Mouse (Mus musculus): Measurements from ENCODE around the gene Wsb1. TPM values are rescaled to one million over a fixed set of nuclear protein-coding genes. Genes with fewer than 3 reads are reported as not detected.

Wsb1 gene
- polyA plus RNA-seq, 1 experiment from 2014 or later, result 123 TPM

DNA sequence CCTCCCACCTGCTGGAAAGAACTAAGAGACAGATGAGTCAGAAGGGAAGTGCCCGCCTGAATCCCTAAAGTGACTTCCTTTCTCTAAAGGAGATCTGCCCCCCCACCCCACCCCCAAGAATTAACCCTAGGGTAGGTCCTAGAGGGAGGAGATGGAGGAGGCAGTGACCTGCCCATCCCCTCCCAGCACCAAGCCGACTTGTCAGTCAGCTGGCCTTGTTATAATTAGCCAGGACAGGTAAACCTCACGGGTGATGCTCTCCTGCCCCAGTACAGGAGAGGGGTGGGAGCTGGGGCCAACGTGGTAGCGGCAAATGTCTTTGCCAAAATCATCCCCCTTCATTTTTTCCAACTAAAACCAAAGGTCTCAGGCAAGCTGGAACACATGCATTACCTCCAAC, 37.2 kb upstream of the Wsb1 start:
- Histone ChIP-seq H3K36me3 (ENCODE audit: control insufficient read depth, insufficient read depth) (no peaks in the 10 kb centered on the region), H3K27ac (ENCODE audit: low read length) (no peak overlapping the region), H3K27me3 (ENCODE audit: control insufficient read depth, insufficient read depth, low read length) (no peaks in the 10 kb centered on the region), H3K4me2 (ENCODE audit: low read depth, low read length) (no peak overlapping the region), H3K9me3 (replicated peaks; ENCODE audit: control insufficient read depth, low read length) (no peaks in the 10 kb centered on the region), H3K4me1 (ENCODE audit: control insufficient read depth, insufficient read depth, low read length) (peaks cover 11% of the 10 kb centered on the region), H3K4me3 (ENCODE audit: low read length) (no peak overlapping the region), H3K9ac (ENCODE audit: low read length) (no peak overlapping the region)
- no peak for ATAC-seq (replicated peaks; ENCODE audit: extremely low read depth, insufficient read depth, low FRiP score)
- WGBS, result 54% methylated on average over 5 of the region's 5 CpGs

DNA sequence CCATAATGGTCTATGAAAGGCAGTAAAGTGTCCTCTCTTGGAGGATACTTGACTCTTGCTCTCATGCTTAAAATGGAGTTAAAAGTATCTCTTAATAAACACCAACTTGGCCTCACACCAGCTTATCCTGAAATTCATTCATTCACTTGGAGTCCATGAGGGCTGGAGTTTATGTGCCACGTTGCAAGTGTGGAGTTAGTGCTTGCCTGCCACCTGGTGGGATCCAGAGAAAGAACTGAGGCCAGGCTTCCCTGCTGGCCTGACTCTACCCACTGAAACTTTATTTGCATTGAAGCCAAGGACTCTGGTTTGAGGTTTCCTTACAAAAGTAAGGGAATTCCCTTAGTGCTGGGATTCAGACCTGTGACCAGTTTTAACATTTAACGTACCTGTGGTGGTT, 36.0 kb upstream of the Wsb1 start:
- no peaks in the 10 kb centered on the region for H3K27me3 ChIP-seq (ENCODE audit: control insufficient read depth, insufficient read depth, low read length)
- no peak overlapping the region for H3K4me3 ChIP-seq (ENCODE audit: low read length)
- H3K9ac ChIP-seq (ENCODE audit: low read length), result no peak overlapping the region
- H3K36me3 ChIP-seq (ENCODE audit: control insufficient read depth, insufficient read depth), result no peaks in the 10 kb centered on the region
- H3K4me1 ChIP-seq (ENCODE audit: control insufficient read depth, insufficient read depth, low read length), result peaks cover 16% of the 10 kb centered on the region
- no peak overlapping the region for H3K27ac ChIP-seq (ENCODE audit: low read length)
- WGBS, result 40% methylated on average over 2 of the region's 2 CpGs
- H3K9me3 ChIP-seq (replicated peaks; ENCODE audit: control insufficient read depth, low read length), result no peaks in the 10 kb centered on the region
- H3K4me2 ChIP-seq (ENCODE audit: low read depth, low read length), result no peak overlapping the region
- no peak for ATAC-seq (replicated peaks; ENCODE audit: extremely low read depth, insufficient read depth, low FRiP score)

DNA sequence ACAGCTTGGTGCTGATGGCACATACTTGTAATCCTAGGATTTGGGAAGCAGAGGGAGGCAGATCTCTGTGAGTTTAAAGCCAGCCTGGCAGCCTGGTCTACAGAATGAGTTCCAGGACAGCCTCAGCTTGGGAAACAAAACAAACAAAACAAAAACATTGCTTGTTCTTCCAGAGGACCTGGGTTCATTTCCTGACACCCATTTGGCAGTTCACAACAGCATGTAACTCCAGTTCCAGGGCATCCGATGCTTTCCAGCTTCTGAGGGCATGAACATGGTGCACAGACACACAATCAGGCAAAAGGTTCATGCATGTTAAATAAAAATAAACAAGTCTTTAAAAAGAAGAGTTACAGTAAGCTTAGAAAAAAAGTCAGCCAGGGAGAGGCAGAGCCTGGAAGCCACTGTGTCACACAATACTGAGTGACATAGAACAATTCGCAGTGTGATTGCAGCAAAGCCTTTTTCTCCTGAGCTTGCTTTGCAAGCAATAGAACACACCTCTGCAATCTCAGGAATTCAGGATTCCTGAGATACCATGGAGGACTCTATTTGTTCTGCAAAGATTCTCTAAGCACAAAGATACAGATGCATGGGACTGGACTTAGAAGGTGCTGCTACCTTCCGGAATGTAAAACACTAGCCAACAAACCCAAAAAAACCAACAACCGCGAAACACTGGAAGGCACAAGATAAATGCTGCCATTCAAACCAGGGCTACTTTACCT, 34.6 kb upstream of the Wsb1 start:
- H3K27ac ChIP-seq (ENCODE audit: low read length), result no peak overlapping the region
- 43% methylated on average over 5 of the region's 5 CpGs for WGBS
- H3K27me3 ChIP-seq (ENCODE audit: control insufficient read depth, insufficient read depth, low read length), result no peaks in the 10 kb centered on the region
- ATAC-seq (replicated peaks; ENCODE audit: extremely low read depth, insufficient read depth, low FRiP score), result no peak
- peaks cover 2% of the 10 kb centered on the region; the same call in 1 of the 2 replicates for H3K9me3 ChIP-seq (replicated peaks; ENCODE audit: control insufficient read depth, low read length)
- peak overlapping the region; percentile 16; the same call in 1 of the 2 replicates for H3K9ac ChIP-seq (ENCODE audit: low read length)
- H3K36me3 ChIP-seq (ENCODE audit: control insufficient read depth, insufficient read depth), result no peaks in the 10 kb centered on the region
- peaks cover 16% of the 10 kb centered on the region for H3K4me1 ChIP-seq (ENCODE audit: control insufficient read depth, insufficient read depth, low read length)
- no peak overlapping the region for H3K4me2 ChIP-seq (ENCODE audit: low read depth, low read length)
- H3K4me3 ChIP-seq (ENCODE audit: low read length), result no peak overlapping the region

DNA sequence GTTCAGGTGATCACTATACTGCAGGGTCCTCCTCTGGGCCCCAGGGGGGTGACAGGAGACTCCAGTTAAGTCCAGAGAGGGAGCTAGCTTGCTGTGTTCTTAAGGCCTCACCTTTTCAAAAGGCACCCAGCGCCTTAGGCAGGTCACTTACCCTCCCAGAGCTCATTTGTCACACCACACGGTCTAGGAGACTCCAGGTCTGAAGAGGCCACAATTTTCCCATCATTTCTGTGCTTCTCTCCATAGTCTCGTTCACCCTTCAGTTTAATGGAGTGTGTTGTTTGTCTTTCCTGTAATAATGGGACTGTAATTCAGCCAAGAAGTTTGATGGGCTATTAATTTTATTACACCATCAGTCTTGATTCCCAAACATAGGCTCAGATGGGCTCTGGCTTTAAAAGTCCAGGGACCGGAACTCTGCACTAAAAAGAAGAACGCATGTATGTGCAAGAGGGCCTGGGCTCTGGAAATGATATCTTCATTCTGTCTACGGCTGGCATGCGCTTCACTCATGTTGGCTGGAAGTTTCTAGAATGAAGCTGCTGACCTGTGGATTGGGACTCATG, 33.9 kb upstream of the Wsb1 start:
- ATAC-seq (replicated peaks; ENCODE audit: extremely low read depth, insufficient read depth, low FRiP score), result no peak
- no peak overlapping the region for H3K4me3 ChIP-seq (ENCODE audit: low read length)
- H3K4me1 ChIP-seq (ENCODE audit: control insufficient read depth, insufficient read depth, low read length), result peaks cover 16% of the 10 kb centered on the region
- no peaks in the 10 kb centered on the region for H3K36me3 ChIP-seq (ENCODE audit: control insufficient read depth, insufficient read depth)
- H3K27me3 ChIP-seq (ENCODE audit: control insufficient read depth, insufficient read depth, low read length), result no peaks in the 10 kb centered on the region
- peaks cover 2% of the 10 kb centered on the region; the same call in 1 of the 2 replicates for H3K9me3 ChIP-seq (replicated peaks; ENCODE audit: control insufficient read depth, low read length)
- no peak overlapping the region for H3K27ac ChIP-seq (ENCODE audit: low read length)
- no peak overlapping the region for H3K4me2 ChIP-seq (ENCODE audit: low read depth, low read length)
- WGBS, result 75% methylated on average over 7 of the region's 7 CpGs
- H3K9ac ChIP-seq (ENCODE audit: low read length), result no peak overlapping the region; the same call in 1 of the 2 replicates

DNA sequence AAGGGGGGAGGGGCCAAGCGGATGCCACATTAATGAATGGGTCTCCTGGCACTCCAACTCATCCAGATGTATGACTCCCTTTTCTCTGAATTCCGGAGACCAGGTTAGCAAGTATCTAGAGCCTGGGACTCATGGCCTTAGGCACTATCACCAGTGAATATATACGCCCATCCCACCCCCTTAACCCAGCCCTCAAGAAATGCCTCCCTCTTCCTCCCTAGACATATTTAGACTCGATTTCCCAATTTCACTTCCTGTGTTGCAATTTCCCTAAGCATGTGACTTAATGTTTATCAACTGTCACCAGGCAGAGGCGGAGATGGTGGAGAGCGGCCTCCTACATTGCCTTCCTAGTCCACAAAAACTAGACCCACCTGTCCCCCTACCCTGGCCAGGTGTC, 33.0 kb upstream of the Wsb1 start:
- H3K36me3 ChIP-seq (ENCODE audit: control insufficient read depth, insufficient read depth), result no peaks in the 10 kb centered on the region
- peaks cover 2% of the 10 kb centered on the region; the same call in 1 of the 2 replicates for H3K9me3 ChIP-seq (replicated peaks; ENCODE audit: control insufficient read depth, low read length)
- WGBS, result 59% methylated on average over 6 of the region's 6 CpGs
- H3K4me1 ChIP-seq (ENCODE audit: control insufficient read depth, insufficient read depth, low read length), result peaks cover 16% of the 10 kb centered on the region
- H3K27me3 ChIP-seq (ENCODE audit: control insufficient read depth, insufficient read depth, low read length), result no peaks in the 10 kb centered on the region
- no peak overlapping the region for H3K4me3 ChIP-seq (ENCODE audit: low read length)
- peak overlapping the region; percentile 17 for H3K27ac ChIP-seq (ENCODE audit: low read length)
- ATAC-seq (replicated peaks; ENCODE audit: extremely low read depth, insufficient read depth, low FRiP score), result 0 out of 2 replicates have a peak, but pooled peaks have one; percentile 11
- no peak overlapping the region for H3K4me2 ChIP-seq (ENCODE audit: low read depth, low read length)
- H3K9ac ChIP-seq (ENCODE audit: low read length), result no peak overlapping the region

DNA sequence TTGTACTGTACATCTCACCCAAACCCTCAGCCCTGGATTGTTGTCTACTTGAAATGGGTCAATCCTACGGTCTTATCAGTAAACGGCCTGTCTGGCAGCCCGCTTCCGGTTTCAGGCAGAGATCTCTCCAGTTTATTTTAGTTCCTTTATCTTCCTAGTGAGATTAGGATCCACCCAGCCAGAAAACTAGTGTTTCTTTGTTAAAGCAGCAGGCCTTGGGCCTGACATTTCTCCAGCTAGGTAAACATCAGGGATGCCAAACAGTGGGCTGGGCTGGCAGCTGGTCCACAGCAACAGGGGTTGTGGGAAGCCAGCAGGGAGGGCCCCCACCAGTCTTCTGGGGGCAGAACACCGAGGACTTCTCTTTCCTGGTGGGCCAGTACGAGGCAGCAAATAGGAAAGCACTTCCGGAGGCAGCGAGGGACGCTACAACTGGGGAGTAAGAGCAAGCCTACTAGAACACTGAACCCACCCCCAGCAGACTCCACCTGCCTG, 31.9 kb upstream of the Wsb1 start:
- H3K27me3 ChIP-seq (ENCODE audit: control insufficient read depth, insufficient read depth, low read length), result no peaks in the 10 kb centered on the region
- H3K4me1 ChIP-seq (ENCODE audit: control insufficient read depth, insufficient read depth, low read length), result peaks cover 21% of the 10 kb centered on the region
- no peak overlapping the region for H3K4me2 ChIP-seq (ENCODE audit: low read depth, low read length)
- no peak overlapping the region for H3K9ac ChIP-seq (ENCODE audit: low read length)
- peaks cover 2% of the 10 kb centered on the region; the same call in 1 of the 2 replicates for H3K9me3 ChIP-seq (replicated peaks; ENCODE audit: control insufficient read depth, low read length)
- 33% methylated on average over 9 of the region's 9 CpGs for WGBS
- no peaks in the 10 kb centered on the region for H3K36me3 ChIP-seq (ENCODE audit: control insufficient read depth, insufficient read depth)
- H3K4me3 ChIP-seq (ENCODE audit: low read length), result no peak overlapping the region
- H3K27ac ChIP-seq (ENCODE audit: low read length), result peak overlapping the region; percentile 41
- no peak for ATAC-seq (replicated peaks; ENCODE audit: extremely low read depth, insufficient read depth, low FRiP score)

DNA sequence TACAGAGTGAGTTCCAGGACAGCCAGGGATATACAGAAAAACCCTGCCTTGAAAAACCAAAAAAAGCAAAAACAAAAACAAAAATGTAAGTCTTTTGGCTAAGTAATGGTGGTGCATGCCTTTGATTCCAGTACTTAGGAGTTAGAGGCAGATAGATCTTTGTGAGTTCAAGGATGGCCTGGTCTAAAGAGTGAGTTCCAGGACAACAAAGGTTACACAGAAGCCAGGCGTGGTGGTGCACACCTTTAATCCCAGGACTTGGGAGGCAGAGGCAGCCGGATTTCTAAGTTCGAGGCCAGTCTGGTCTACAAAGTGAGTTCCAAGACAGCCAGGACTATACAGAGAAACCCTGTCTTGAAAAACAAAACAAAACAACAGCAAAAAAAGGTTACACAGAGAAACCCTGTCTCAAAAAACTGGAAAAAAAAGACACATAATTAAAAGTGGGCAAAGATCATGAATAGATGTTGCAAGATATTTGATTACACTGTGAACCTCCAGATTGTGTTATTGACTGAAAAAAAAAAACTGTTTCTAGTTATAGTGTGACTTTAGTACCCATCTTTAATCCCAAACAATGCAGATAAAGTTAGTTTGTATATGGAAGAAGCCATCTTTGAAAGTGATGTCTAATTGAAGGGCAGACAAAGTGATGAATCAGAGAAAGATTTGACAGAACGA, 29.0 kb upstream of the Wsb1 start:
- no peak overlapping the region for H3K27ac ChIP-seq (ENCODE audit: low read length)
- peaks cover 25% of the 10 kb centered on the region for H3K4me1 ChIP-seq (ENCODE audit: control insufficient read depth, insufficient read depth, low read length)
- H3K9me3 ChIP-seq (replicated peaks; ENCODE audit: control insufficient read depth, low read length), result peaks cover 2% of the 10 kb centered on the region; the same call in 1 of the 2 replicates
- no peak for ATAC-seq (replicated peaks; ENCODE audit: extremely low read depth, insufficient read depth, low FRiP score)
- no peak overlapping the region for H3K9ac ChIP-seq (ENCODE audit: low read length)
- 96% methylated on average over 4 of the region's 4 CpGs for WGBS
- H3K27me3 ChIP-seq (ENCODE audit: control insufficient read depth, insufficient read depth, low read length), result no peaks in the 10 kb centered on the region
- no peaks in the 10 kb centered on the region for H3K36me3 ChIP-seq (ENCODE audit: control insufficient read depth, insufficient read depth)
- H3K4me3 ChIP-seq (ENCODE audit: low read length), result no peak overlapping the region
- H3K4me2 ChIP-seq (ENCODE audit: low read depth, low read length), result no peak overlapping the region

DNA sequence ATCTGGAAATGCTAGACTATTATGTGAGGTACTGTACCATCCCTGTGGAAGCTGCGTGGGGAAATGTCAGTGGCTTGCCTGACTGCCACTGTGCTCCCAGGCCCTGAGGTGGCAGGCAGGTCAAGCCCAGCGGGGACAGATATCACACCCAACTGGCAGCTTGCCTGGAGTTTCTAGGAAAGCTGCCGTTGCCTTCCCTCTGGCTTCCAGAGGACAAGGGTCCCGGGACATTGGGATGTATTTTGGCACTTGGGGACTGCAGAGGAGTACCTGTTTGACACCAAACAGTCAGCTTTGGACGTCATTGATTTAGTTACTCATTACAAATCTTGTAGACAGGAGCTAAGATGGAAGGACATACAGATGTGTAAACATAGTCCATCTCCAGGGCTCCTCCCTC, 26.9 kb upstream of the Wsb1 start:
- Histone ChIP-seq H3K4me3 (ENCODE audit: low read length) (no peak overlapping the region), H3K36me3 (ENCODE audit: control insufficient read depth, insufficient read depth) (no peaks in the 10 kb centered on the region), H3K4me2 (ENCODE audit: low read depth, low read length) (no peak overlapping the region), H3K4me1 (ENCODE audit: control insufficient read depth, insufficient read depth, low read length) (peaks cover 21% of the 10 kb centered on the region), H3K9me3 (replicated peaks; ENCODE audit: control insufficient read depth, low read length) (peaks cover 2% of the 10 kb centered on the region; the same call in 1 of the 2 replicates), H3K9ac (ENCODE audit: low read length) (no peak overlapping the region), H3K27ac (ENCODE audit: low read length) (no peak overlapping the region), H3K27me3 (ENCODE audit: control insufficient read depth, insufficient read depth, low read length) (no peaks in the 10 kb centered on the region)
- 17% methylated on average over 5 of the region's 5 CpGs for WGBS
- no peak for ATAC-seq (replicated peaks; ENCODE audit: extremely low read depth, insufficient read depth, low FRiP score)

Data from heart, embryonic 16.5 days (tissue).